ENCODE assay signal across 23 mouse cellular contexts in genomic region chr9:67787671-67788070, GRCm38 (mm10). TPM values are rescaled to one million over a fixed set of nuclear protein-coding genes. Genes with fewer than 3 reads are reported as not detected.
A peak's percentile ranks its signal among the peaks of the same experiment; 100 is the strongest.
DNase-seq lines count a peak whose midpoint lies in the region; ATAC-seq and TF ChIP-seq lines count a peak whose summit lies in the region.
"Had no signal": no experiment of that assay in that cellular context is flagged by ENCODE, and none has a peak within 500 bp of the region (broad histone marks: within the 10 kb centered on the region; RNA-seq: fewer than 3 reads in every experiment).

No protein-coding gene starts in this region.

- H3K4me1 ChIP-seq in kidney, adult 2 months (ENCODE audit: control insufficient read depth, insufficient read depth, low read length): no peaks in the 10 kb centered on the region
- 0 out of 2 replicates have a peak, but pooled peaks cover 6% of the 10 kb centered on the region for H3K4me1 ChIP-seq in kidney, embryonic 15.5 days
- peaks cover 9% of the 10 kb centered on the region for H3K4me1 ChIP-seq in E14TG2a.4 (replicated peaks; ENCODE audit: low read depth, low read length)
- no peaks in the 10 kb centered on the region for H3K4me1 ChIP-seq in forebrain, embryonic 12.5 days
- H3K4me1 ChIP-seq: embryonic facial prominence, embryonic 13.5 days had no signal

- H3K36me3 ChIP-seq in kidney, adult 2 months (ENCODE audit: control insufficient read depth, insufficient read depth, low read length): no peaks in the 10 kb centered on the region
- H3K36me3 ChIP-seq in kidney, embryonic 15.5 days: no peaks in the 10 kb centered on the region
- H3K36me3 ChIP-seq in E14TG2a.4 (ENCODE audit: insufficient read depth, low read length): no peaks in the 10 kb centered on the region
- no peaks in the 10 kb centered on the region for H3K36me3 ChIP-seq in forebrain, embryonic 12.5 days (replicated peaks)
- H3K36me3 ChIP-seq: embryonic facial prominence, embryonic 13.5 days; G1E; heart, embryonic 12.5 days; hindbrain, embryonic 10.5 days had no signal

- TF ChIP-seq CTCF in kidney, adult 2 months (conservative IDR thresholded peaks at IDR 0.05; ENCODE audit: insufficient read depth, insufficient read length, low read depth, low read length): no peak
- TF ChIP-seq CTCF in E14TG2a.4 (conservative IDR thresholded peaks at IDR 0.05; ENCODE audit: low read length): no peak

- no peak overlapping the region for H3K4me3 ChIP-seq in kidney, adult 2 months (ENCODE audit: insufficient read depth, low read depth, low read length)
- H3K4me3 ChIP-seq in kidney, embryonic 15.5 days (replicated peaks): no peak overlapping the region
- H3K4me3 ChIP-seq in E14TG2a.4 (replicated peaks; ENCODE audit: low read length): peak overlapping the region; percentile 65
- no peak overlapping the region for H3K4me3 ChIP-seq in forebrain, embryonic 12.5 days (replicated peaks)
- H3K4me3 ChIP-seq: embryonic facial prominence, embryonic 13.5 days; gastrocnemius, adult 2 months; heart, embryonic 12.5 days; hindbrain, embryonic 10.5 days had no signal

- DNase-seq in kidney, adult 2 months: peak; percentile 6
- no peak for DNase-seq in kidney, adult 18-20 months
- DNase-seq in kidney, postnatal 14 days: peak; percentile 4
- DNase-seq in R1 (ENCODE audit: low read depth, low spot score): peak; percentile 60
- DNase-seq in cerebellum, postnatal 10 days: no peak
- DNase-seq: adrenal gland, postnatal 14 days; B cell, adult 2 months; cerebellum, adult 11-12 months; cerebellum, adult 9-10 months; cerebellum, postnatal 36 days; gastrocnemius, adult 2 months; gastrocnemius, postnatal 25 days had no signal

- WGBS in kidney, adult 2 months: 57% methylated on average over 6 of the region's 6 CpGs
- WGBS in kidney, embryonic 15.5 days: 69% methylated on average over 6 of the region's 6 CpGs
- WGBS in forebrain, embryonic 12.5 days: 67% methylated on average over 6 of the region's 6 CpGs

- no peak overlapping the region for H3K9ac ChIP-seq in kidney, embryonic 15.5 days
- H3K9ac ChIP-seq in forebrain, embryonic 12.5 days: no peak overlapping the region
- H3K9ac ChIP-seq: embryonic facial prominence, embryonic 13.5 days; heart, embryonic 12.5 days; hindbrain, embryonic 14.5 days had no signal

- ATAC-seq in kidney, embryonic 15.5 days (replicated peaks; ENCODE audit: low FRiP score): no peak
- ATAC-seq in forebrain, embryonic 12.5 days (ENCODE audit: low FRiP score): no peak
- ATAC-seq: activated CD4-positive, CD25-positive, alpha-beta regulatory T cell, adult 4 months; CD4-positive, CD25-positive, alpha-beta regulatory T cell, adult 4 months; forebrain, embryonic 14.5 days had no signal

- H3K4me2 ChIP-seq in kidney, embryonic 15.5 days: no peak overlapping the region
- H3K4me2 ChIP-seq in forebrain, embryonic 12.5 days: no peak overlapping the region
- H3K4me2 ChIP-seq: embryonic facial prominence, embryonic 13.5 days; heart, embryonic 12.5 days; hindbrain, embryonic 14.5 days had no signal

- no peak for TF ChIP-seq POLR2A in kidney, adult 2 months (IDR thresholded peaks at IDR 0.05; ENCODE audit: low read depth, low read length)

- no peaks in the 10 kb centered on the region for H3K9me3 ChIP-seq in kidney, embryonic 15.5 days (replicated peaks)
- H3K9me3 ChIP-seq in E14TG2a.4 (ENCODE audit: low read length): no peaks in the 10 kb centered on the region
- H3K9me3 ChIP-seq in forebrain, embryonic 12.5 days: no peaks in the 10 kb centered on the region
- H3K9me3 ChIP-seq: G1E had no signal

- H3K27ac ChIP-seq in kidney, adult 2 months (ENCODE audit: insufficient read depth, low read depth, low read length): no peak overlapping the region
- no peak overlapping the region for H3K27ac ChIP-seq in kidney, embryonic 15.5 days
- H3K27ac ChIP-seq in forebrain, embryonic 12.5 days: no peak overlapping the region
- H3K27ac ChIP-seq: embryonic facial prominence, embryonic 13.5 days; gastrocnemius, adult 2 months; hindbrain, embryonic 10.5 days; hindbrain, embryonic 14.5 days had no signal

- H3K27me3 ChIP-seq in kidney, adult 2 months (replicated peaks; ENCODE audit: control insufficient read depth, insufficient read depth, low read length): no peaks in the 10 kb centered on the region
- H3K27me3 ChIP-seq in kidney, embryonic 15.5 days: no peaks in the 10 kb centered on the region
- peaks cover 16% of the 10 kb centered on the region for H3K27me3 ChIP-seq in E14TG2a.4 (ENCODE audit: insufficient read depth, low read length)
- H3K27me3 ChIP-seq in forebrain, embryonic 12.5 days: no peaks in the 10 kb centered on the region
- H3K27me3 ChIP-seq: embryonic facial prominence, embryonic 13.5 days; heart, embryonic 12.5 days had no signal

RNA-seq across cellular contexts. Expression of gene C2cd4b, which starts 28.4 kb away (rescaled TPM):
- polyA plus RNA-seq in kidney, adult 2 months (2012; rRNA removed): not detected in 2 replicates
- 0.19 and 1.1 TPM in 2 replicates for polyA plus RNA-seq in kidney, embryonic 15.5 days (2015; fragmentation: Nextera tagmentation; extraction: Ambion mirVana)
- 0.22 and 0.35 TPM in 2 replicates for polyA plus RNA-seq in forebrain, embryonic 12.5 days (2016; fragmentation: Nextera tagmentation; extraction: Ambion mirVana)
- polyA plus RNA-seq: activated CD4-positive, CD25-positive, alpha-beta regulatory T cell, adult 4 months; CD4-positive, CD25-positive, alpha-beta regulatory T cell, adult 4 months; G1E had no signal

RNA-seq across cellular contexts. Expression of gene C2cd4a, which starts 44.5 kb away (rescaled TPM):
- polyA plus RNA-seq in kidney, adult 2 months (2012; rRNA removed): 0.33 and 0.41 TPM in 2 replicates
- 1.1 and 1.6 TPM in 2 replicates for polyA plus RNA-seq in kidney, embryonic 15.5 days (2015; fragmentation: Nextera tagmentation; extraction: Ambion mirVana)
- not detected in 2 replicates for polyA plus RNA-seq in forebrain, embryonic 12.5 days (2016; fragmentation: Nextera tagmentation; extraction: Ambion mirVana)
- polyA plus RNA-seq: activated CD4-positive, CD25-positive, alpha-beta regulatory T cell, adult 4 months; CD4-positive, CD25-positive, alpha-beta regulatory T cell, adult 4 months; hindbrain, embryonic 10.5 days had no signal

RNA-seq across cellular contexts. Expression of gene Vps13c, which starts 52.5 kb away (rescaled TPM):
- polyA plus RNA-seq in kidney, adult 2 months (2012; rRNA removed): 4.4 and 5.0 TPM in 2 replicates
- 4.1 and 4.3 TPM in 2 replicates for polyA plus RNA-seq in kidney, embryonic 15.5 days (2015; fragmentation: Nextera tagmentation; extraction: Ambion mirVana)
- polyA plus RNA-seq in forebrain, embryonic 12.5 days (2016; fragmentation: Nextera tagmentation; extraction: Ambion mirVana): 7.4 and 8.8 TPM in 2 replicates

Comparison
In these comparisons a context has a peak if more than half of its experiments do, and no peak if none do; other contexts are left out.
1. DNase-seq: peak in kidney, adult 2 months (single experiment), kidney, postnatal 14 days (single experiment) and R1 (single experiment); none in kidney, adult 18-20 months (single experiment) and cerebellum, postnatal 10 days (0 of 2).